Mouse (Mus musculus) G1E (cell line): Measurements from ENCODE around the gene Lrp2bp.

Experiments
- CTCF ChIP-seq: IDR thresholded peaks from 2 replicates; pipeline ENCODE4 v1.5.1; 2012; ENCODE audit warnings: low read depth, low read length, inconsistent platforms, mixed read lengths
- TAL1 ChIP-seq: conservative IDR thresholded peaks from 2 replicates; pipeline ENCODE4 v1.6.1; 2012; ENCODE audit warnings: low read depth, low read length, inconsistent platforms, mixed read lengths

GRCm38 (mm10) chr8:45970894-45971293 lies 28.2 kb upstream of the Lrp2bp start:
- no peak for TF ChIP-seq CTCF
- no peak for TF ChIP-seq TAL1
